Mouse (Mus musculus) liver, embryonic 16.5 days (tissue): Measurements from ENCODE around the gene Auh. TPM values are rescaled to one million over a fixed set of nuclear protein-coding genes. Genes with fewer than 3 reads are reported as not detected.

Experiments
- ATAC-seq: fragments of 200-750 bp; cut with Nextera tagmentation; 2 replicates; pipeline ENCODE4 v1.8.0; 2017; ENCODE audit warnings: low read depth, mild to moderate bottlenecking, moderate number of reproducible peaks, moderate library complexity
- H3K27ac ChIP-seq: fragments of 300-500 bp; sonication (generic); 2 replicates; pipeline ENCODE4 v1.5.1; 2014; ENCODE audit warnings: mild to moderate bottlenecking, low read length
- H3K27me3 ChIP-seq: fragments of 300-500 bp; sonication (generic); 2 replicates; pipeline ENCODE4 v1.6.1; 2014; ENCODE audit warnings: low read depth, low read length, mixed read lengths; ENCODE audit not compliant: control insufficient read depth, insufficient read depth
- H3K36me3 ChIP-seq: fragments of 300-500 bp; sonication (generic); 2 replicates; pipeline ENCODE4 v1.6.1; 2014; ENCODE audit warnings: mild to moderate bottlenecking; ENCODE audit not compliant: control insufficient read depth, insufficient read depth
- H3K4me1 ChIP-seq: fragments of 300-500 bp; sonication (generic); 2 replicates; pipeline ENCODE4 v1.6.1; 2014; ENCODE audit warnings: low read depth, low read length, mixed read lengths; ENCODE audit not compliant: control insufficient read depth
- H3K4me2 ChIP-seq: fragments of 300-500 bp; sonication (generic); 2 replicates; pipeline ENCODE4 v1.6.1; 2014; ENCODE audit warnings: low read depth, low read length, mixed read lengths
- H3K4me3 ChIP-seq: fragments of 300-500 bp; sonication (generic); 2 replicates; pipeline ENCODE4 v1.5.1; 2014; ENCODE audit warnings: low read depth, mild to moderate bottlenecking, low read length
- H3K9ac ChIP-seq: fragments of 300-500 bp; sonication (generic); 2 replicates; pipeline ENCODE4 v1.6.1; 2014; ENCODE audit warnings: low read depth, low read length
- H3K9me3 ChIP-seq: fragments of 300-500 bp; sonication (generic); replicated peaks from 2 replicates; pipeline ENCODE4 v1.6.1; 2016; ENCODE audit warnings: low read length; ENCODE audit not compliant: control insufficient read depth
- WGBS: fragments of 180-500 bp; shearing (Covaris S2); extraction: QIAGEN DNeasy Blood & Tissue Kit; methylation state at CpG from one replicate; pipeline ENCODE4 v1.1.7; 2014; ENCODE audit not compliant: insufficient replicate concordance; 5-methylcytosine and 5-hydroxymethylcytosine counted together
- polyA plus RNA-seq: library from polyadenylated mRNA; unstranded; fragments of >200 nt; fragmentation: Nextera tagmentation; extraction: Ambion mirVana; gene quantifications from 2 replicates; pipeline ENCODE4 v1.2.1, GENCODE M21; 2015

The Auh gene
- polyA plus RNA-seq, 1 experiment from 2014 or later, result 26.8 TPM

DNA sequence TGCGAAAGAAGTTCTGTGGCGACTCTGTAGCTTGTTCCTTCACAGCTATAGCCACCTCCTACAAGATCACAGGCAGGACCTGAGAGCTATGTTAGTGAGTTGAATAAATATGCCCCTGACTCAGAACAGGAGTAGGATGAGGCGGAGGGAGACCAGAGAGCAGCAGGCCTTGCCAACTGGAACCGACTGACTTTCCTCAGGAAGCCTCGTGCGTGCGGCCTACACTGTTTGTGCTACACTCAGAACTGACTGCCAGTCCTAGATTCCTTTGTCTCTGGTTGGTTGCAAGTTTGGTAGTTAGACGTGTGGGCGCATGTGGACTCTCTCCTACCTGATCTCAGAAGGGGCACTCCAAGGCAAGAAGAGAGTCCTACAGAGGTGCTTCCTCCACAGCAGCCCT, 50.2 kb downstream of the Auh start:
- no peaks in the 10 kb centered on the region for H3K27me3 ChIP-seq
- no peak overlapping the region for H3K9ac ChIP-seq
- no peak overlapping the region for H3K27ac ChIP-seq
- H3K4me1 ChIP-seq, result no peaks in the 10 kb centered on the region
- no peak overlapping the region for H3K4me3 ChIP-seq
- H3K4me2 ChIP-seq, result no peak overlapping the region
- whole genome bisulfite sequencing, result 70% methylated on average over 9 of the region's 9 CpGs
- no peaks in the 10 kb centered on the region for H3K36me3 ChIP-seq
- H3K9me3 ChIP-seq, result no peaks in the 10 kb centered on the region
- no peak for ATAC-seq

DNA sequence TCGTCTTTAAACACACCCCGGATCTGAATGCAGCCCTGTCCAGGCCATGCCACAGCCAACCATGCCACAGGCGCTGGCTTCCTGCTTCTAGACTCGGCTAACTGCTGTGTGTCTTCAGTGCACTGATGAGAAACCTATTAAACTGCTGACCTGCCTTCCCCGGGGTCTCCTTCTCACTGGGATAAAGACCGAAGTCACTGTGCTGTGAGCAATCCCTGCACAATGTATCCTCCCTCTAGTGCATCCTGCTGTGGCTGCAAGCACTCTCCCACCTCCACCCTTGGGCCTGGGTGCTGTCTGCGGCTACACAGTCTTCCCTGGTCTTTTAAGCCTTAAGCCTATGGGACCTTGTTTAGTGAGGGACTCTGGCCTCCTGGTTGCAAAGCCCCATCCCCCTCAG, 50.7 kb downstream of the Auh start:
- H3K27me3 ChIP-seq, result no peaks in the 10 kb centered on the region
- no peaks in the 10 kb centered on the region for H3K36me3 ChIP-seq
- no peak overlapping the region for H3K9ac ChIP-seq
- 78% methylated on average over 7 of the region's 7 CpGs for WGBS
- H3K27ac ChIP-seq, result no peak overlapping the region
- H3K4me1 ChIP-seq, result no peaks in the 10 kb centered on the region
- no peak overlapping the region for H3K4me3 ChIP-seq
- no peak for ATAC-seq
- no peak overlapping the region for H3K4me2 ChIP-seq
- no peaks in the 10 kb centered on the region for H3K9me3 ChIP-seq

DNA sequence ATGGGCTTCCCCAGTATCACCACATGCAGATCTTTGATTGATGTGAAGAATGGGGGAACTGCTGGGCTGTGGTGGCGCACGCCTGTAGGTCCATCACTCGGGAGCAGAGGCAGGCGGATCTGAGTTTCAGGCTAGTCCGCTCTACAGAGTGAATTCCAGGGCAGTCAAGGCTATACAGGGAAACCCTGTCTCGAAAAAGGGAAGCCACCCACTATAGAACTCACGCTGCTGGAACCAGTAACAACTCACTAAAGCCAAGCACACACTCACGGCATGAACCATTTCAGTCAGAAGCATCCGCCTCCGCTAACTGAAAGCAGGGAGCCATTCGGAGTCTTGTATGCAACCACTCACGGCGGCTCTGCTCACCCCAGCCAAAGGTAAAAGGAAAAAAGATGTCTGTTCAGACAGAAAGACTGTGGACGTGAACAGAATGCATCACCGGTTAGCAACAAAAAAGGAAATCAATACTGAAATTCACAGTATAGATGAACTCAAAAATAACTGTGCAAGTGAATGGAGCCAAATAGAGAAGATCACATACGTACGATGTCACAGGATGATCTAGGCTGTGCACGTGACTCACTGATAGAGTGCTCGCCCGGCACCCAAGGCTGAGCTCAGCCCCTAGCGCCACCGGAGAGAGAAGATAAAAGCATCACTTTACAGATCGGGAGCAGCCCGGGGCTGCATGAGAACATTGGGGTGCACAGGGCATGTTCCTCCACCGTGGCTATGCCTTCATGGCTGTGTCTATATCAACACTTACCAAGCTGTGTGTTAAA, 53.7 kb downstream of the Auh start:
- H3K4me3 ChIP-seq, result no peak overlapping the region
- H3K4me1 ChIP-seq, result no peaks in the 10 kb centered on the region
- ATAC-seq, result no peak
- no peak overlapping the region for H3K9ac ChIP-seq
- H3K9me3 ChIP-seq, result no peaks in the 10 kb centered on the region
- WGBS, result 61% methylated on average over 25 of the region's 25 CpGs
- no peak overlapping the region for H3K4me2 ChIP-seq
- H3K36me3 ChIP-seq, result no peaks in the 10 kb centered on the region
- no peaks in the 10 kb centered on the region for H3K27me3 ChIP-seq
- no peak overlapping the region for H3K27ac ChIP-seq

DNA sequence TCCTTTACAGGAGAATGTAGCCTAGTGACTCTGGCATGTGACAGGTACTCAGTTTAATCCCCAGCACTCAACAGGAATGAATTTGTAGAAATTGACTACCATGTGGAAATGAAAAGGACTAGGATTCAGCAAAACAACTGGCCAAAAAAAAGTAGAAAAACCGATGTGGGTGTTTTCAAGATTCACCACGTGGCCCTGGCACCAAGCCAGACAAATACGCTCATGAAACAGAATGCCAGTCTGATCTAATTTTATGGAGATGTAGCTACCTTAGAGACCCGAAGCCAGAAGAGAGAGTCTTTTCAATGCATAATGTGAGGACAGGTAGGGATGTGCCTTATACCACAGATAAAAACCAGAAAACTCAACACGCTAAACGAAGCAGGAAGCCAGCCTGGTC, 54.4 kb downstream of the Auh start:
- WGBS, result 60% methylated on average over 6 of the region's 6 CpGs
- Histone ChIP-seq H3K9ac (no peak overlapping the region), H3K9me3 (no peaks in the 10 kb centered on the region)

DNA sequence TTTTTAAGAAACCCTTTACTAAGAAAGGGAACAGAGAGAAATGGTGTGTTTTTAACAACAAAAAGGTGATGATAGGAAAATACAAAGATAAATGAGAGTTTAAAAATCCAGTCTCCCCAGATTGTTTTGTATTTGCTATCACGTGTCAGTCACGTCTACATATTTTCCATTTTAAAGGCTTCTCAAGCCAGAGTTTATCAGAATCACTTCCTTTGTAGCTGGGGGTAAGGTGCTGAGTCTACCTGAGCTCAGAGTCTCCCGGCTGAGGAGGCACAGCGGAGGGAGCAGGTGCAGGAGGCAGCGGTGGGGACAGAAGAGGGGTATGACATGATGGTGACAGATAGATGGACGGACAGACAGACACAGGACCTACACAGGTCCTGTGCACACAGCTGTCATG, 55.1 kb downstream of the Auh start:
- Histone ChIP-seq H3K27ac (no peak overlapping the region), H3K9me3 (no peaks in the 10 kb centered on the region), H3K36me3 (no peaks in the 10 kb centered on the region), H3K9ac (no peak overlapping the region), H3K4me1 (no peaks in the 10 kb centered on the region), H3K27me3 (no peaks in the 10 kb centered on the region), H3K4me3 (no peak overlapping the region), H3K4me2 (no peak overlapping the region)
- 53% methylated on average over 6 of the region's 6 CpGs for WGBS
- no peak for ATAC-seq

More for the DNA sequence above, 54.4 kb downstream of the Auh start:
- no peaks in the 10 kb centered on the region for H3K27me3 ChIP-seq
- no peaks in the 10 kb centered on the region for H3K4me1 ChIP-seq
- no peak overlapping the region for H3K4me3 ChIP-seq
- H3K36me3 ChIP-seq, result no peaks in the 10 kb centered on the region
- no peak for ATAC-seq
- no peak overlapping the region for H3K27ac ChIP-seq
- no peak overlapping the region for H3K4me2 ChIP-seq

DNA sequence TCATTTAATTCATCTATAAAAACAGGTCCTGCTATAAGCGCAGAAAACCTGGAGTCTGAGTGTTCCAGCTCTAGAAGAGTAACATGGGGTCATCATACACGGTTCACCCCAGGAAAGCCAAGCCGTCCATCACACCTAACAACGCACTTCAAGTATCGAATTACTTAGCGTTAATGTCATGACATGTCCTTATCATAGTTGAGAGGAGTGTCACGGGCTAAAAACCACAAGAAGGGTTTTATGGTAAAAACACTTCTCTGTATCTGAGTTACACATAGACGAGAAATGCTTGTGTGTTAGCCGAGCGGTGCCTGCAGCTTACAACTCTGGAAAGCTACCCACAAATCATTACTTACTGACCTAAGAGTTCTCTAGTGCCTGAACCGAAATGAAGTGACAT, 55.6 kb downstream of the Auh start:
- H3K36me3 ChIP-seq, result no peaks in the 10 kb centered on the region
- H3K9me3 ChIP-seq, result no peaks in the 10 kb centered on the region
- no peak for ATAC-seq
- H3K4me3 ChIP-seq, result no peak overlapping the region
- H3K4me1 ChIP-seq, result no peaks in the 10 kb centered on the region
- H3K27me3 ChIP-seq, result no peaks in the 10 kb centered on the region
- 25% methylated on average over 11 of the region's 11 CpGs for WGBS
- no peak overlapping the region for H3K9ac ChIP-seq
- H3K27ac ChIP-seq, result no peak overlapping the region
- H3K4me2 ChIP-seq, result no peak overlapping the region

DNA sequence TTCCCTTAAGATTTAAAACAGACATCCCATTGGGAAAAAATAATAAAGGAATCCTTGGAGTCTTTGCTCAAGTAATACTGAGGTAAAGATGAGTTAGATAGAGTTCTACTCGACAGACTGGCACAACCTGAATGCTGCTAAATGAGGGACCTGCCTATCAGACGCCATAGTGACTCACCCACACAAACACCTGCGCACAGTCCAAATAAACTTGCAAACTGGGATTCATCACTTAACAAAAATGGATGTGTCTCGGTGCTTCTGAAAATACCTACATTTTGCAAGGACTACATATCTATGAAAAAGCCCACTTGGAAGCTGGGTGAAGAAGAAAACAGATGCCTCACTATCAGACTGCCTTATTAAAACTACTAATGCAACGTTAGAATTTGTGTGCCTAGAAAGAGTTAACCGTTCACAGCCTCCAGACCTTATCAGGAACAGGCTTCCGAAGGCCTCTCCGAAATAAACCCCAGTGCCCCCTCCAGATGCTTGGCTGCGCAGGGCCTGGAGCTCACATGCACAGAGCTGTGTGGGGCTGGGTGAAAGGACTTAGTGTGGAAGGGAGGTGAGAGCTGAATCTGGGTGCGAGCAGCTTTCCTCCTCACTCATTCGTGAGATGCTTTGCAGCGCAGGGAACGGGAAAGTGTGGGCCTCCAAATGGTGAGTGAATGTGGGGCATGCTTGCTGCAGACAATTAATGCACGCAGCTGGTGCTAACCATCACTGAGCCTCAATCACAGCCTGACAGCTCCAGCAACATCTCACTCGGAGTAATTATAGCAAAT, 63.3 kb downstream of the Auh start:
- WGBS, result 45% methylated on average over 15 of the region's 15 CpGs
- no peaks in the 10 kb centered on the region for H3K9me3 ChIP-seq
- H3K27ac ChIP-seq, result no peak overlapping the region
- H3K36me3 ChIP-seq, result no peaks in the 10 kb centered on the region
- H3K27me3 ChIP-seq, result no peaks in the 10 kb centered on the region
- H3K4me2 ChIP-seq, result no peak overlapping the region
- no peak overlapping the region for H3K9ac ChIP-seq
- no peak overlapping the region for H3K4me3 ChIP-seq
- H3K4me1 ChIP-seq, result no peaks in the 10 kb centered on the region
- no peak for ATAC-seq

DNA sequence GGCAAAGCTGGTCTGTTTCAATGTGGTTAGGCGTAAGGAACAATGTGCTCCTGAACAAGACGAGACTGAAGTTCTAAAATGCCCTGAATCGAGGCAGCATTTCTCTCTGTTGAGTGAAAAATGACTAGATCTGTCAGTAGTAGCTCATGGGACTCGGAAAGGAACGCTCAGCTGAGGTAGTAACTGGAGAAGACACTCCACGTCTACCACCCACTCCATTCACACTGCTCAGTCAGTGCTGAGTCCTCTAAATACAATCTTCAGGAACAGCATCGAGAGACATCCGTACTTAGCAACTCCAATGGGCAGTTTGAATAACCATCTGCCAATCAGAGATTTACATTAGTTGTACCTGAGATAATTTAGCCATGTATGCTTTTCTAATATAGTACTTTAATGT, 66.0 kb downstream of the Auh start:
- Histone ChIP-seq H3K27ac (no peak overlapping the region), H3K9me3 (no peaks in the 10 kb centered on the region), H3K27me3 (no peaks in the 10 kb centered on the region), H3K4me2 (no peak overlapping the region), H3K9ac (no peak overlapping the region), H3K4me3 (no peak overlapping the region), H3K4me1 (no peaks in the 10 kb centered on the region), H3K36me3 (no peaks in the 10 kb centered on the region)
- 74% methylated on average over 8 of the region's 8 CpGs for WGBS
- no peak for ATAC-seq

DNA sequence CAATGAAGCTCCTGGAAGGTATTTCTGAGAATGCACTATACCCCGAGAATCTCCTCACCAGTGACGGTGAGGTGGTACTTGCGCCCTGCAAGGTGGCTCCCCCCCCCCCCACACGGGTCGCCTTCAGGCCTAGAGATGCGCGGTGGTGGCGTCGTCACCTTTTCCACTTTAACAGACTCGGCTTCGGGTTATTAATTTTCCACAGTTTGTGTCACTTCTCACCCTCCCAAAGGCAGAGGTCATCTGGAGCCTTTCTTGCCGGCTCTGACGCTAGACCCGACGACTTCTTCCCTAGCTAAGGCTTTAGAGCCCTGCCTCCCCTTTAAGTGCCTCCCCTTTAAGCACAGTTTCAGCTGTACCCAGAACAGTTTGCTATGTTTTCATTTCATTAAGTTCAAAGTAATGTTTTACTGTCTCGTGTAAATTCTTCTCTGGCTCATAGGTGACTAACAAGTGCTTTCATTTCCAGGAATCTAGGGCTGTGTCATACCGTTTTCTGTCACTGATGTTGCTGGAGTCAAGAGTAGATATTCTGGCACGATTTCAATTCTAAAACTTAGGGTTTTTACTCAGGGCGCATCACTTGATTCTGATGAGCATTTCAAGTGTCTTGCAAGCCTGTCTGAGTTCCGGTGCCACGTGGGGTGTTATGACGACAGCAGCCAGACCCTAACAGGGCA, 69.3 kb downstream of the Auh start:
- H3K4me2 ChIP-seq, result no peak overlapping the region
- WGBS, result 77% methylated on average over 22 of the region's 22 CpGs
- H3K27me3 ChIP-seq, result no peaks in the 10 kb centered on the region
- no peak overlapping the region for H3K4me3 ChIP-seq
- no peaks in the 10 kb centered on the region for H3K36me3 ChIP-seq
- no peak overlapping the region for H3K27ac ChIP-seq
- H3K9me3 ChIP-seq, result no peaks in the 10 kb centered on the region
- no peaks in the 10 kb centered on the region for H3K4me1 ChIP-seq
- no peak overlapping the region for H3K9ac ChIP-seq
- ATAC-seq, result no peak
